Mouse (Mus musculus) forebrain, embryonic 15.5 days (tissue): Measurements from ENCODE around the gene Gm10260. TPM values are rescaled to one million over a fixed set of nuclear protein-coding genes. Genes with fewer than 3 reads are reported as not detected.

ENCODE experiments used
- ATAC-seq: fragments of 200-750 bp; cut with Nextera tagmentation; replicated peaks from 2 replicates; pipeline ENCODE4 v1.8.0; 2017; ENCODE audit warnings: mild to moderate bottlenecking, moderate TSS enrichment, moderate library complexity
- H3K27ac ChIP-seq: fragments of 300-500 bp; sonication (generic); replicated peaks from 2 replicates; pipeline ENCODE4 v1.5.1; 2015; ENCODE audit warnings: mild to moderate bottlenecking, inconsistent platforms
- H3K27me3 ChIP-seq: fragments of 300-500 bp; sonication (generic); 2 replicates; pipeline ENCODE4 v1.6.1; 2015; ENCODE audit warnings: inconsistent platforms
- H3K36me3 ChIP-seq: fragments of 300-500 bp; sonication (generic); 2 replicates; pipeline ENCODE4 v1.6.1; 2015; ENCODE audit warnings: mild to moderate bottlenecking, inconsistent platforms
- H3K4me1 ChIP-seq: fragments of 300-500 bp; sonication (generic); 2 replicates; pipeline ENCODE4 v1.6.1; 2015; ENCODE audit warnings: inconsistent platforms
- H3K4me2 ChIP-seq: fragments of 300-500 bp; sonication (generic); replicated peaks from 2 replicates; pipeline ENCODE4 v1.6.1; 2015; ENCODE audit warnings: mild to moderate bottlenecking, inconsistent platforms
- H3K4me3 ChIP-seq: fragments of 300-500 bp; sonication (generic); 2 replicates; pipeline ENCODE4 v1.5.1; 2015; ENCODE audit warnings: mild to moderate bottlenecking, inconsistent platforms
- H3K9ac ChIP-seq: fragments of 300-500 bp; sonication (generic); replicated peaks from 2 replicates; pipeline ENCODE4 v1.6.1; 2015; ENCODE audit warnings: mild to moderate bottlenecking, inconsistent platforms
- H3K9me3 ChIP-seq: fragments of 300-500 bp; sonication (generic); 2 replicates; pipeline ENCODE4 v1.6.1; 2016; ENCODE audit warnings: inconsistent platforms
- WGBS: fragments of 180-500 bp; shearing (Covaris S2); methylation state at CpG from one replicate; pipeline ENCODE4 v1.1.7; 2015; ENCODE audit warnings: mixed read lengths; 5-methylcytosine and 5-hydroxymethylcytosine counted together
- polyA plus RNA-seq: library from polyadenylated mRNA; unstranded; fragments of >200 nt; fragmentation: Nextera tagmentation; extraction: Ambion mirVana; gene quantifications from 2 replicates; pipeline ENCODE4 v1.2.1, GENCODE M21; 2015

The Gm10260 gene
- polyA plus RNA-seq: 0.59 and 4.8 TPM in 2 replicates

DNA sequence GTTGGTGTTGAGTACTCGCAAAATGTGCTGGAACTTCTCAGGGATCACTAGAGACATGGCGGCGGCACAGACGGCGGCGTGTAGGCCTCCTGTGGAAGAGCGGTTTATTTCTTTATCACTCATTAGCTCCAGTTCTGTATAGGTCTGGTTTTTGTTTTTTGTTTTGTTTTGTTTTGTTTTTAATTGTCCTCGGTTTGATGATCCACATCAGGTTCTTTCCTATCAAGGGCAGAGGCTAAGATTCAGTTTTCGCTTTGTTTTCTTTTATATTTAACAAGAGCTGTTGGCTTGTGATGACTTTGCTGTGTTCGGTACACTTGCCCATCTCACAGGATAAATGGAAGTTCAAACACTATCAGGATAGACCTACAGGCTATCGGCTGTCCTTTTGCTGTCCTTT, at the start of gene Gm10260:
Gene Gm10260 (minus strand): TSS at position 101 of the 400 bp plus-strand sequence.
- H3K4me3 ChIP-seq: no peak within 1 kb of the TSS
- H3K27me3 ChIP-seq: no peaks in the 10 kb centered on the region
- WGBS: 94% methylated on average over 11 of the region's 11 CpGs
- H3K9me3 ChIP-seq: no peaks in the 10 kb centered on the region
- H3K4me2 ChIP-seq: no peak within 1 kb of the TSS
- ATAC-seq: no peak
- no peak within 1 kb of the TSS for H3K9ac ChIP-seq
- H3K4me1 ChIP-seq: peaks cover 29% of the 10 kb centered on the region
- no peak within 1 kb of the TSS for H3K27ac ChIP-seq
- H3K36me3 ChIP-seq: no peaks in the 10 kb centered on the region

DNA sequence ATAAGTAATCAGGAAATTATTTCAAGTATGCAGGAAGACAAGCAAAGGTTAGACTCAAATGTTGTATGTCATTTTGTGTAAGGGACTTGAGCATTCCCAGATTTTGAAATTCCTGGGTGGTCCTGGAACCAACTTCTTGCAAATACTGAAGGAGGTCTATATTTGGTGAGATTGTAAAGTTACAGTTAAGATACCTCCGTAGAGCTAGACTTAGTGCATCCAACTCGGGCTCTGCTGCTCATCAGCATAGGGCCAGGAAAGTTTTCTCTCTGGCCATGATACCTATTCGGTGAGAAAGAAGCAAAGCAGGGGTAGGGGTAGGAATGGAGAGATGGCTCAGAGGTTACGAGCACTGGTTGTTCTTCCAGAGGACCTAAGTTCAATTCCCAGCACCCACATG, 49.4 kb upstream of the Gm10260 start:
- ATAC-seq: no peak
- Histone ChIP-seq H3K27me3 (no peaks in the 10 kb centered on the region), H3K36me3 (no peaks in the 10 kb centered on the region), H3K4me2 (no peak overlapping the region), H3K4me3 (no peak overlapping the region), H3K27ac (no peak overlapping the region), H3K9ac (no peak overlapping the region), H3K4me1 (no peaks in the 10 kb centered on the region), H3K9me3 (no peaks in the 10 kb centered on the region)
- 94% methylated on average over 4 of the region's 4 CpGs for WGBS

DNA sequence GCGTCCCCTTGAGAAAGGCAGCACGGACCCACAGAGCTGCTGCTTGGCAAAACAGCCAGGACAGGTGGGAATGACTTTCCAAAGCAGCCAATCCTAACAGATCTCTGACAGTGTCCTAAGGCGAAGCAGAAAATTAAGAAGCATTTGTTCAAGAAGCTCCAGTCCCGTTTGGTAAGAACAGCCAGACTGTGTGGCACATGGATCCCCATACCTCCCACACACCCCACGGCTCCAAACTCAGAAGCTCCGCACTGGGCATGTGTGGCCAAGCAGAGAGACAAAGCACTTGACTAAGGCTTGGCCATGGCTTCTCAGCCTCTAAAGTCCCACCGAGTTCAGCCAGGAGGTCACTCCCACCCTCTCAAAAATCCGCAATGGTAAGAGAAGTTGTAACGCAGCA, 45.5 kb upstream of the Gm10260 start:
- Histone ChIP-seq H3K9ac (no peak overlapping the region), H3K4me3 (no peak overlapping the region), H3K27ac (no peak overlapping the region), H3K36me3 (no peaks in the 10 kb centered on the region), H3K9me3 (no peaks in the 10 kb centered on the region), H3K4me1 (no peaks in the 10 kb centered on the region), H3K4me2 (no peak overlapping the region), H3K27me3 (no peaks in the 10 kb centered on the region)
- WGBS: 89% methylated on average over 9 of the region's 9 CpGs
- ATAC-seq: no peak

DNA sequence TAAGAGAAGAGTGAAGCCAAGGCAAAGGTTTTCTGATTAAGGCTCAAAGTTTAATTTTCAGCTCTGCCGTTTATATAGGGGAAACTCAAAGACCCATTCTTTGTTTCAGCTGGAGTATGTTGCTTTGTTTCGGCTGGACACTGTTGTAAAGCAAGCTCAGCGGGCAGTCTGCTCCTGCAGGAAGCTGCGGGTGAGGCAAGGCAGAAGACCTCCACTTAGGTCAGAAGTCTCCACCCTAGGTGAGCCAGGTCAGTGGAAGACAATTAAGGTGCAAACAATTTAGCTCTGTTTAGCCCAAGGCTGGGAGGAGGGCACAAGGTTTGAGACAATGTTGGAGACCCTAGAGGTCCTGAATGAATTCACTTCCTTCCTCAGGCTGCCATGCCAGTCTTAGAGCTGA, 42.0 kb upstream of the Gm10260 start:
- no peak overlapping the region for H3K4me3 ChIP-seq
- WGBS: 37% methylated on average over 4 of the region's 4 CpGs
- no peak overlapping the region for H3K9ac ChIP-seq
- no peak overlapping the region for H3K4me2 ChIP-seq
- no peak for ATAC-seq
- no peaks in the 10 kb centered on the region for H3K36me3 ChIP-seq
- H3K4me1 ChIP-seq: peaks cover 25% of the 10 kb centered on the region
- H3K27ac ChIP-seq: no peak overlapping the region
- H3K9me3 ChIP-seq: no peaks in the 10 kb centered on the region
- no peaks in the 10 kb centered on the region for H3K27me3 ChIP-seq

DNA sequence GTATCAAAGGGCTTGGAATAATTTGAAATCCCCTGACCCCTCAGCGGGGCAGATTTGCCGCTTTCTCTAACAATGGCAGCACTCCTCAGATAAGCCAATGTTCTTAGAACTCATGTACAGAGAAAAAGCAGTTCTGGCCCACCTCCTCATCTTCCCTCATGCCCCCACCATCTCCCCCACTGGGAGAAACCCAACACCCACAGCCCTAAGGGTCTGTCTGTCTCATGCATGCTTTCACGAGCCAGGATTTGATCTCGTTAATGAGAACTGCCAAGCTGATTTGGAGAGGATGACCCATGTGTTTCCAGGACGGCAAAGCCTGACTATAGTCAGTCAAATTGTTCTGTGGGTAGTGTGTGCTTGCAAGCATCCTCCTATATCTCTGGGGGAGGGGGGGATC, 37.0 kb upstream of the Gm10260 start:
- H3K4me2 ChIP-seq: no peak overlapping the region
- 0 out of 2 replicates have a peak overlapping the region, but pooled peaks have one; percentile 9 for H3K27ac ChIP-seq
- no peaks in the 10 kb centered on the region for H3K9me3 ChIP-seq
- no peaks in the 10 kb centered on the region for H3K36me3 ChIP-seq
- peaks cover 34% of the 10 kb centered on the region for H3K4me1 ChIP-seq
- H3K27me3 ChIP-seq: no peaks in the 10 kb centered on the region
- peak; percentile 58; the same call in 1 of the 2 replicates for ATAC-seq
- H3K4me3 ChIP-seq: no peak overlapping the region
- no peak overlapping the region for H3K9ac ChIP-seq
- 9% methylated on average over 5 of the region's 5 CpGs for WGBS

DNA sequence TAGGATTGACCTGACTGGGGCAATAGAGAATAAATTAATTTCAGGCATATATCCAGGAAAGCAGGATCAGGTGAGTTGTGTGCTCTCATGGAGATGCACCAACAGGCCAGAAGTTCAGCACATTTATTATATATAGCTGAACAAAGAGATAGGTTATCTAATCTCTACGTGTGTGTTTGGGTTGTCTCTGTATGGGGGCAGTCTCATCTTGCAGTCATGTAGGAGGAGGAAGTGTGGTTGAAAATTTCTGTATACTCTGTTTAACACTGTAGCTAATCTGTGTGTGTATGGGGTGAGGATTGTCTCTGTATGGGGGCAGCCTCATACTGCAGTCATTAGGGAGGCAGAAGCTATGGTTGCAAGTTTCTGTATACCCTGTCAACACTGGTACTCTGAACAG, 34.3 kb upstream of the Gm10260 start:
- Histone ChIP-seq H3K27ac (no peak overlapping the region), H3K36me3 (no peaks in the 10 kb centered on the region), H3K9ac (no peak overlapping the region), H3K27me3 (no peaks in the 10 kb centered on the region), H3K4me3 (no peak overlapping the region), H3K9me3 (no peaks in the 10 kb centered on the region), H3K4me1 (peaks cover 29% of the 10 kb centered on the region), H3K4me2 (no peak overlapping the region)
- WGBS: 77% methylated on average over 1 of the region's 1 CpGs
- ATAC-seq: no peak

DNA sequence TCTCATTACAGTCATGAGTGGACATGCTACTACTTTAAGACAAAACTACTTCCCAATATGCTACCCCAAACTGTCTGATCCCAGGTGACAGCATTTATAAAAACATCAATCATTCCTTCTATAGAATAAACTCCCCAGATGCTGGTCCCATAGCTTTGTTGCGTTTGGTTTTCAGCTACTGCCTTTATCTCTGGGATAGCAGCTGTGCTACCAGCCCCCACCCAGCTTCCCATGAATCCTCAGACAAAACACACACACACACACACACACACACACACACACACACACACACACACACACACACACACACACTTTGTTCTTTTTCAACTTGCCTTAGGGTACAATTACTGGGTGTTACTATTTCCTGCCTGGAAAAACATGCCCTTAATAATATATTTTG, 33.5 kb upstream of the Gm10260 start:
- no peak for ATAC-seq
- H3K36me3 ChIP-seq: no peaks in the 10 kb centered on the region
- H3K4me3 ChIP-seq: no peak overlapping the region
- no peak overlapping the region for H3K27ac ChIP-seq
- H3K4me2 ChIP-seq: no peak overlapping the region
- no peak overlapping the region for H3K9ac ChIP-seq
- 67% methylated on average over 1 of the region's 1 CpGs for WGBS
- H3K27me3 ChIP-seq: no peaks in the 10 kb centered on the region
- peaks cover 23% of the 10 kb centered on the region for H3K4me1 ChIP-seq
- H3K9me3 ChIP-seq: no peaks in the 10 kb centered on the region

DNA sequence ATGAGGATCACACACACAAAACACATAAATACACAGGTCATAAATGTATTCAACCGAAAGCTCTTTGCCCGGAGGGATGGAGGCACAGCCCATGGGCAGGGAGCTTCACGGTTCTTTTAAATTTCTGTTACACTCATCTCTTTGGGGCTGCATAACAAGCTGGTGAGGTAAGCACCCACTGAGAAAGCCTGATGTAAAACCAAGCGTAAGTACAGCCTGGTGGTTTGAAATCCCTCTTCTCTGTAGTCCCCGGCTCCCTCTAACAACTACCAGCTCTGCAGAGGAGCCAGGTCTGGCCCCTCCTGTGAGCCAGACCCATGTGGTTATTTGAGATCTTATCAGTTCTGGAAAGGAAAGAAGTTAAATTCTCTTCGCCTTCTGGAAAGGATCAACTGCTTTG, 31.2 kb upstream of the Gm10260 start:
- Histone ChIP-seq H3K4me2 (no peak overlapping the region), H3K36me3 (no peaks in the 10 kb centered on the region), H3K4me3 (no peak overlapping the region), H3K9ac (no peak overlapping the region), H3K4me1 (peaks cover 4% of the 10 kb centered on the region; the same call in 1 of the 2 replicates), H3K27me3 (no peaks in the 10 kb centered on the region), H3K27ac (no peak overlapping the region), H3K9me3 (no peaks in the 10 kb centered on the region)
- no peak for ATAC-seq
- WGBS: 59% methylated on average over 6 of the region's 6 CpGs

DNA sequence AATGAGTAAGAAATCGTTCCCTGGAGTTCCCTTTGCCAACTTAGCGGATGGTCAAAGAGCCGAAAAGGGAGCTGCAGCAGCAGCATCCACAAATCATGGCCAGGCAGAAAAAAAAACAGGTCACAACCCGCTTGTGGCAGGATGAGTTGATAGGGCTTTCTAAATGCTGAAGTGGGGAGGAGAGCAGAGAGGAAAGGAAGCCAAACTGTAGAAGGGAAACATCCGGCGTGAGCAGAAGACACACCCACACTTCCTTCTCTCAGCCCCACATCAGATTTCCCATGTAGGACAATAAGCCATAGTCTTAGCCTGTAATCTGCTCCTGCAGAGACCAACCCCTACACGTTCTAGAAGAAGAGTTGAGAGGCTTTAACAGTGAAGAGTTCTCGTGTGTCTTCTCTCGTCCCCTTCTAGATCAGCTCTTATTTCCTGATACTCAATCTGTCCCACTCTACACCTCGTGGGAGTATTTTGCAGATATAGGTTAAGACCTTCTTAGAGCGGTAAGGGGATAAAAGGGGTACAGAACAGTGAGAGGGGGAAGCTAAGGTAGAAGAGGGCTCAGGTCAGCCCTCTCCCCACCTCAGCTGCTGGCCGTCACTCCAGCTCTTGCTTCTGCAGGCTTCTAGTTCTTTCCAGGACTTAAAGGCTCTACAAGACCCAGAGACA, 29.5 kb upstream of the Gm10260 start:
- H3K4me1 ChIP-seq: no peaks in the 10 kb centered on the region
- no peaks in the 10 kb centered on the region for H3K9me3 ChIP-seq
- no peak overlapping the region for H3K4me2 ChIP-seq
- H3K36me3 ChIP-seq: no peaks in the 10 kb centered on the region
- ATAC-seq: no peak
- no peak overlapping the region for H3K27ac ChIP-seq
- no peak overlapping the region for H3K4me3 ChIP-seq
- 90% methylated on average over 12 of the region's 12 CpGs for WGBS
- H3K27me3 ChIP-seq: no peaks in the 10 kb centered on the region
- no peak overlapping the region for H3K9ac ChIP-seq

DNA sequence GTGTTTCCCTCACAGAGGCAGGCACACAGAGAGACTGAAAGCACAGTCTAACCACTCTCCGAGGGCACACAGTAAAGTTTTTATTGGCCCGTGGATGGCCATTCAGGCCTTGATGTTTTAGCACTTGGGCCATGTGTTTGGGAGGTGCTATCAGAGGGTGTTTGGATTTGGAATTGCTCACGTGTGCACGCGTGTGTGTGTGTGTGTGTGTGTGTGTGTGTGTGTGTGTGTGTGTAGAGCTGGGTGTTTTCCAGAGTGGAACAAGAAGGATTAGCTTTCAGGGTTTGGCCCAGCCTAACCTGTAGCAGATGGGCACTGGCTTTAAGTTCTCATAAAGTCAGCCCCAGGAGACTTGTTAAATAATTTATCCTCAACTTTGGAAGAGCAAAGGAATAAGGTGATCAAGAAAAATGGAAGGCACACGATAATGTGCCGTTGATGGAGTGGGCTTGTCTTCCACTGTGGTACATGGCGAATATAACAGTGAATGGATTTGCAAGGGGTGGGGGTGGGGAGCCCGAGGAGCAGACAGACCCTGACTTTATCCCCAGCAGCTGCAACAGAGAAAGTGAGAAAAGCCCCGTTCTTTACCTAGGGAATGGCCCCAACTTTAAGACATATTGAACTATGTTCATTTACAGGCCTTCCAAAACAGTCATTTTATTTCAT, 24.9 kb upstream of the Gm10260 start:
- no peak overlapping the region for H3K27ac ChIP-seq
- no peaks in the 10 kb centered on the region for H3K27me3 ChIP-seq
- no peak overlapping the region for H3K4me2 ChIP-seq
- WGBS: 69% methylated on average over 10 of the region's 10 CpGs
- no peak overlapping the region for H3K9ac ChIP-seq
- no peaks in the 10 kb centered on the region for H3K9me3 ChIP-seq
- H3K4me3 ChIP-seq: no peak overlapping the region
- H3K4me1 ChIP-seq: no peaks in the 10 kb centered on the region
- ATAC-seq: no peak
- H3K36me3 ChIP-seq: no peaks in the 10 kb centered on the region

DNA sequence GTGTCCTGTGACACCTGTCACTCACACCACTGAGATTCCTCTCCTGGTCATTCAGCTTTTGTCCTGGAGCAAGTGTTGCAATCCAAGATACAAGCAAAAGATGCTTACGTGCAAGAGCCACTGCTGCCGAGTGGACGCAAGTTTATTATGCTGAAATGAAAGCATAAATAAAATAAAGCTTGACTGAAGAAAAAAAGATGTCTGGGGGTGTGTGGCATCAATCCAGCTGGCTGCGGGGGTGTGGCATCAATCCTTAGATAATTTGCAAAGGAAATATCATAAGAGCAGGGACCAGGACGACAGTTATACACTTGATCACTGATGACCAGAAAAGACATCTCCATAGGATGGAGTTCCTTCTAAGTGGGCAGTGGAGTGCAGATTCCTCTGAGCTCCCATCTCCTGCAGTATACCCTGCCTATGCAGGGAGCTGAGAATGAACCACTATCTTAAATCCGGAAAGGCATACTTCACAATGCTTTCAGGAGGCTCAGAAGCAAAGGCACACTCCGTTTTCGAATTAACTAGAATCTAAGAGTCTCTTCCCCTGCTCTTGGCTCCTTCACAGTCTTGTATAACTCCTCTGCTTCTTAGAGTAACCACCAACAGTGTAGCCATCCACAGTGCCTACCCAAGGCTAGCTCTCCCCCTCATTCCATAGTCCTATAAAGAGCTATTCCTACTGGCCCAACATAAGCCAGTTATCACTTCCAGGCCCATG, 23.2 kb upstream of the Gm10260 start:
- no peaks in the 10 kb centered on the region for H3K9me3 ChIP-seq
- H3K27me3 ChIP-seq: no peaks in the 10 kb centered on the region
- ATAC-seq: no peak
- WGBS: 88% methylated on average over 8 of the region's 8 CpGs
- H3K36me3 ChIP-seq: no peaks in the 10 kb centered on the region
- H3K27ac ChIP-seq: no peak overlapping the region; the same call in 1 of the 2 replicates
- H3K4me2 ChIP-seq: no peak overlapping the region
- H3K4me1 ChIP-seq: no peaks in the 10 kb centered on the region
- H3K9ac ChIP-seq: no peak overlapping the region
- no peak overlapping the region for H3K4me3 ChIP-seq

DNA sequence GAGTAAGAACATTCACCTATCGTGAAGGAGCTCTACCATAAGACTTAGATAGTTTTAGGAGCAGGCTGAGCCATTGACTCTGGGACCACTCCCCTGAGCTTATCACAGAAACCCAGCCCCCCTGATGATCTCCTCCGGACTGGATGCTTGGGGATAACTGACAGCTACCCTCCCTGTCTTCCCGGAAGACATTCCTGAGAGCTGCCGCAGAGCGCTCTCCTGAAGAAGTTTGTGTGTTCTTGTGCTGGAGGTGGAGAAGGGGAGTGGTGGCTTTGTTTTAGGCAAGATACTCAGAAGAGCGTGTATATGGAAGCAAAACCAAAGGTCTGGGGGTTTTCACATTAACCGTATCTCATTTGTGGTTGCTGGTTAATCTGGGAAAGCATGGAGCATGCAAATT, 21.6 kb upstream of the Gm10260 start:
- ATAC-seq: no peak
- no peaks in the 10 kb centered on the region for H3K9me3 ChIP-seq
- no peak overlapping the region for H3K4me2 ChIP-seq
- no peak overlapping the region for H3K27ac ChIP-seq
- H3K27me3 ChIP-seq: no peaks in the 10 kb centered on the region
- 63% methylated on average over 7 of the region's 7 CpGs for WGBS
- H3K4me3 ChIP-seq: no peak overlapping the region
- no peaks in the 10 kb centered on the region for H3K4me1 ChIP-seq
- no peaks in the 10 kb centered on the region for H3K36me3 ChIP-seq
- H3K9ac ChIP-seq: no peak overlapping the region
